Mouse (Mus musculus): ENCODE measurements around the gene Sgta. TPM values are rescaled to one million over a fixed set of nuclear protein-coding genes. Genes with fewer than 3 reads are reported as not detected.

Sgta gene
- polyA plus RNA-seq, 1 experiment from 2014 or later = 152 TPM

- WGBS = 15% methylated on average over 12 of the region's 12 CpGs
- no peak overlapping the region for H3K27ac ChIP-seq (ENCODE audit: poor library complexity, severe bottlenecking)
- H3K9me3 ChIP-seq (replicated peaks) = no peaks in the 10 kb centered on the region
Observed at GRCm38 (mm10) chr10:80998778-80999177, 61.2 kb downstream of the Sgta start.

GRCm38 (mm10) chr10:80998021-80998420 is 62.0 kb downstream of the Sgta start:
- Histone ChIP-seq H3K4me2 (no peak overlapping the region), H3K4me1 (replicated peaks) (peaks cover 25% of the 10 kb centered on the region), H3K9ac (no peak overlapping the region), H3K27me3 (replicated peaks) (peaks cover 39% of the 10 kb centered on the region), H3K9me3 (replicated peaks) (no peaks in the 10 kb centered on the region), H3K36me3 (no peaks in the 10 kb centered on the region), H3K27ac (ENCODE audit: poor library complexity, severe bottlenecking) (no peak overlapping the region), H3K4me3 (no peak overlapping the region)
- 33% methylated on average over 14 of the region's 14 CpGs for WGBS
- no peak for ATAC-seq (ENCODE audit: insufficient number of reproducible peaks, low FRiP score)

More at GRCm38 (mm10) chr10:80998778-80999177, 61.2 kb downstream of the Sgta start:
- H3K4me3 ChIP-seq = no peak overlapping the region
- H3K9ac ChIP-seq = no peak overlapping the region
- H3K36me3 ChIP-seq = no peaks in the 10 kb centered on the region
- H3K4me2 ChIP-seq = no peak overlapping the region
- H3K27me3 ChIP-seq (replicated peaks) = peaks cover 31% of the 10 kb centered on the region
- peaks cover 25% of the 10 kb centered on the region for H3K4me1 ChIP-seq (replicated peaks)
- no peak for ATAC-seq (ENCODE audit: insufficient number of reproducible peaks, low FRiP score)

- H3K4me1 ChIP-seq (replicated peaks) = peaks cover 25% of the 10 kb centered on the region
- H3K9ac ChIP-seq = no peak overlapping the region
- H3K4me2 ChIP-seq = no peak overlapping the region
- ATAC-seq (ENCODE audit: insufficient number of reproducible peaks, low FRiP score) = no peak
- H3K27ac ChIP-seq (ENCODE audit: poor library complexity, severe bottlenecking) = no peak overlapping the region
- no peak overlapping the region for H3K4me3 ChIP-seq
- H3K36me3 ChIP-seq = no peaks in the 10 kb centered on the region
- H3K9me3 ChIP-seq (replicated peaks) = no peaks in the 10 kb centered on the region
- 78% methylated on average over 8 of the region's 8 CpGs for whole genome bisulfite sequencing
- H3K27me3 ChIP-seq (replicated peaks) = peaks cover 44% of the 10 kb centered on the region
Observed at GRCm38 (mm10) chr10:80997332-80997731, 62.6 kb downstream of the Sgta start.

- 89% methylated on average over 8 of the region's 8 CpGs for WGBS
- no peak for ATAC-seq (ENCODE audit: insufficient number of reproducible peaks, low FRiP score)
- Histone ChIP-seq H3K9ac (no peak overlapping the region), H3K36me3 (no peaks in the 10 kb centered on the region), H3K4me3 (no peak overlapping the region), H3K4me2 (no peak overlapping the region), H3K27me3 (replicated peaks) (peaks cover 51% of the 10 kb centered on the region), H3K4me1 (replicated peaks) (peaks cover 25% of the 10 kb centered on the region), H3K27ac (ENCODE audit: poor library complexity, severe bottlenecking) (no peak overlapping the region), H3K9me3 (replicated peaks) (no peaks in the 10 kb centered on the region)
Observed at GRCm38 (mm10) chr10:80996501-80996900, 63.5 kb downstream of the Sgta start.

GRCm38 (mm10) chr10:80995091-80995632 is 64.8 kb downstream of the Sgta start:
- Histone ChIP-seq H3K9me3 (replicated peaks) (no peaks in the 10 kb centered on the region), H3K9ac (no peak overlapping the region), H3K4me3 (no peak overlapping the region), H3K4me1 (replicated peaks) (peaks cover 17% of the 10 kb centered on the region; the same call in 1 of the 2 replicates), H3K36me3 (no peaks in the 10 kb centered on the region), H3K4me2 (peak overlapping the region; percentile 45), H3K27me3 (replicated peaks) (peaks cover 44% of the 10 kb centered on the region), H3K27ac (ENCODE audit: poor library complexity, severe bottlenecking) (no peak overlapping the region)
- WGBS = 12% methylated on average over 21 of the region's 21 CpGs
- ATAC-seq (ENCODE audit: insufficient number of reproducible peaks, low FRiP score) = no peak

GRCm38 (mm10) chr10:80994621-80995020 is 65.4 kb downstream of the Sgta start:
- H3K4me1 ChIP-seq (replicated peaks) = peaks cover 13% of the 10 kb centered on the region; the same call in 1 of the 2 replicates
- H3K9me3 ChIP-seq (replicated peaks) = no peaks in the 10 kb centered on the region
- ATAC-seq (ENCODE audit: insufficient number of reproducible peaks, low FRiP score) = no peak
- no peak overlapping the region for H3K4me3 ChIP-seq
- H3K27me3 ChIP-seq (replicated peaks) = peaks cover 44% of the 10 kb centered on the region
- peak overlapping the region; percentile 45; the same call in 1 of the 2 replicates for H3K4me2 ChIP-seq
- H3K9ac ChIP-seq = no peak overlapping the region
- H3K36me3 ChIP-seq = no peaks in the 10 kb centered on the region
- WGBS = 54% methylated on average over 4 of the region's 4 CpGs
- no peak overlapping the region for H3K27ac ChIP-seq (ENCODE audit: poor library complexity, severe bottlenecking)

Small RNAs within 50 kb of the gene (microRNA-seq; reads per million reads assigned to microRNA genes)
- gene Mir5615-1 (not detected), gene Mir5615-2 (not detected)

Other genes with a start within 250 kb of the Sgta start
- 6.1 and 6.7 TPM in 2 replicates for gene Jsrp1, start 246.7 kb downstream of the Sgta start, polyA plus RNA-seq (2016; fragmentation: Nextera tagmentation; extraction: Ambion mirVana)
- gene Oaz1, start 233.5 kb downstream of the Sgta start, polyA plus RNA-seq (2016; fragmentation: Nextera tagmentation; extraction: Ambion mirVana) = 1,577 and 1,597 TPM in 2 replicates
- 0.46 and 0.54 TPM in 2 replicates for gene Lingo3, start 216.1 kb downstream of the Sgta start, polyA plus RNA-seq (2016; fragmentation: Nextera tagmentation; extraction: Ambion mirVana)
- 177 and 182 TPM in 2 replicates for gene Lsm7, start 205.0 kb downstream of the Sgta start, polyA plus RNA-seq (2016; fragmentation: Nextera tagmentation; extraction: Ambion mirVana)
- 34.8 and 35.2 TPM in 2 replicates for gene Sppl2b, start 204.9 kb downstream of the Sgta start, polyA plus RNA-seq (2016; fragmentation: Nextera tagmentation; extraction: Ambion mirVana)
- not detected in 2 replicates for gene Tmprss9, start 188.3 kb downstream of the Sgta start, polyA plus RNA-seq (2016; fragmentation: Nextera tagmentation; extraction: Ambion mirVana)
- 285 and 293 TPM in 2 replicates for gene Timm13, start 159.2 kb downstream of the Sgta start, polyA plus RNA-seq (2016; fragmentation: Nextera tagmentation; extraction: Ambion mirVana)
- gene Lmnb2, start 141.9 kb downstream of the Sgta start, polyA plus RNA-seq (2016; fragmentation: Nextera tagmentation; extraction: Ambion mirVana) = 34.3 and 35.3 TPM in 2 replicates
- gene Gadd45b, start 130.1 kb downstream of the Sgta start, polyA plus RNA-seq (2016; fragmentation: Nextera tagmentation; extraction: Ambion mirVana) = 27.8 and 29.9 TPM in 2 replicates
- gene Gng7, start 45.2 kb downstream of the Sgta start, polyA plus RNA-seq (2016; fragmentation: Nextera tagmentation; extraction: Ambion mirVana) = 1.5 and 1.7 TPM in 2 replicates
- gene Diras1, start 34.5 kb downstream of the Sgta start, polyA plus RNA-seq (2016; fragmentation: Nextera tagmentation; extraction: Ambion mirVana) = not detected in 2 replicates
- gene Slc39a3, start 22.8 kb downstream of the Sgta start, polyA plus RNA-seq (2016; fragmentation: Nextera tagmentation; extraction: Ambion mirVana) = 7.5 and 8.7 TPM in 2 replicates
- gene Thop1, start 9.9 kb upstream of the Sgta start, polyA plus RNA-seq (2016; fragmentation: Nextera tagmentation; extraction: Ambion mirVana) = 35.5 and 36.6 TPM in 2 replicates
- 0.31 and 0.47 TPM in 2 replicates for gene Creb3l3, start 38.7 kb upstream of the Sgta start, polyA plus RNA-seq (2016; fragmentation: Nextera tagmentation; extraction: Ambion mirVana)
- gene Map2k2, start 45.7 kb upstream of the Sgta start, polyA plus RNA-seq (2016; fragmentation: Nextera tagmentation; extraction: Ambion mirVana) = 161 and 165 TPM in 2 replicates
- gene Zbtb7a, start 75.0 kb upstream of the Sgta start, polyA plus RNA-seq (2016; fragmentation: Nextera tagmentation; extraction: Ambion mirVana) = 24.7 and 24.8 TPM in 2 replicates
- 36.0 and 36.1 TPM in 2 replicates for gene Pias4, start 107.7 kb upstream of the Sgta start, polyA plus RNA-seq (2016; fragmentation: Nextera tagmentation; extraction: Ambion mirVana)
- gene Eef2, start 116.5 kb upstream of the Sgta start, polyA plus RNA-seq (2016; fragmentation: Nextera tagmentation; extraction: Ambion mirVana) = 408 and 433 TPM in 2 replicates
- gene Dapk3, start 122.8 kb upstream of the Sgta start, polyA plus RNA-seq (2016; fragmentation: Nextera tagmentation; extraction: Ambion mirVana) = 62.8 and 69.0 TPM in 2 replicates
- gene 4930442H23Rik, start 123.7 kb upstream of the Sgta start, polyA plus RNA-seq (2016; fragmentation: Nextera tagmentation; extraction: Ambion mirVana) = 0.18 TPM in 1 of 2 replicates, not detected in the other
- 3.9 and 4.9 TPM in 2 replicates for gene Nmrk2, start 141.9 kb upstream of the Sgta start, polyA plus RNA-seq (2016; fragmentation: Nextera tagmentation; extraction: Ambion mirVana)
- gene Atcay, start 170.7 kb upstream of the Sgta start, polyA plus RNA-seq (2016; fragmentation: Nextera tagmentation; extraction: Ambion mirVana) = 0.46 and 0.72 TPM in 2 replicates
- 6.1 and 7.2 TPM in 2 replicates for gene Zfr2, start 173.0 kb upstream of the Sgta start, polyA plus RNA-seq (2016; fragmentation: Nextera tagmentation; extraction: Ambion mirVana)
- gene Matk, start 192.8 kb upstream of the Sgta start, polyA plus RNA-seq (2016; fragmentation: Nextera tagmentation; extraction: Ambion mirVana) = 2.0 and 2.2 TPM in 2 replicates
- 243 and 253 TPM in 2 replicates for gene Mrpl54, start 206.8 kb upstream of the Sgta start, polyA plus RNA-seq (2016; fragmentation: Nextera tagmentation; extraction: Ambion mirVana)
- gene Apba3, start 206.8 kb upstream of the Sgta start, polyA plus RNA-seq (2016; fragmentation: Nextera tagmentation; extraction: Ambion mirVana) = 43.3 and 46.1 TPM in 2 replicates
- gene Tjp3, start 231.4 kb upstream of the Sgta start, polyA plus RNA-seq (2016; fragmentation: Nextera tagmentation; extraction: Ambion mirVana) = 1.7 and 2.3 TPM in 2 replicates
- 41.1 and 43.4 TPM in 2 replicates for gene Pip5k1c, start 232.8 kb upstream of the Sgta start, polyA plus RNA-seq (2016; fragmentation: Nextera tagmentation; extraction: Ambion mirVana)